Mouse (Mus musculus): ENCODE results near the gene Krt26. TPM values are rescaled to one million over a fixed set of nuclear protein-coding genes. Genes with fewer than 3 reads are reported as not detected.

Gene Krt26
- polyA plus RNA-seq, 1 experiment from 2014 or later: not detected

DNA sequence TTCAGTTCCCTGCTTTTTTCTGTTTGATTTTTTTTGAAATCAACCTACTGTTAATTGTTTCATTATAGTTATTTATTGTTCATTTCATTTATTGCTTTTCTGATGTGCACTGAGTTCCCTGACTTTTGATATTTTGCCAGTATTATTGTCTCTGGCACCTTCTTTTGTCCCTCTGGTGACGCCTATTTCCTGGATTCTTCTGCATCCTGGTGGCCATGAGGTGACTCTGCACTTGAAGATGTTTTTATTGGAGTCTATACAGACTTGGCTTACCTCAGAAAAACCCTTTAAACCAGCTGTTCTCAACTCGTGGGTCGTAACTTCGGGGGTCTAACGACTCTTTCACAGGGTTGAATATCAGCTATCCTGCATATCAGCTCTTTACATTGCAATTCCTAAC is 42.7 kb downstream of the Krt26 start:
- no peak overlapping the region for H3K9ac ChIP-seq (ENCODE audit: low read depth, low read length)
- WGBS: 31% methylated on average over 5 of the region's 5 CpGs
- H3K36me3 ChIP-seq (ENCODE audit: insufficient read depth, low read length): no peaks in the 10 kb centered on the region
- H3K4me2 ChIP-seq (ENCODE audit: low read length): no peak overlapping the region
- H3K27me3 ChIP-seq (ENCODE audit: insufficient read depth, low read length): no peaks in the 10 kb centered on the region
- H3K27ac ChIP-seq: no peak overlapping the region
- H3K4me3 ChIP-seq (replicated peaks; ENCODE audit: low read depth, low read length): no peak overlapping the region
- ATAC-seq (replicated peaks; ENCODE audit: low FRiP score, low read depth) (no peak), DNase-seq (ENCODE audit: low spot score) (peak; percentile 48)
- H3K4me1 ChIP-seq (replicated peaks; ENCODE audit: insufficient read depth, low read length): no peaks in the 10 kb centered on the region
- TF ChIP-seq CTCF (IDR thresholded peaks at IDR 0.05; ENCODE audit: low read depth): peak; percentile 59; the same call in 1 of the 2 replicates
- no peaks in the 10 kb centered on the region for H3K9me3 ChIP-seq (replicated peaks; ENCODE audit: low read length)

DNA sequence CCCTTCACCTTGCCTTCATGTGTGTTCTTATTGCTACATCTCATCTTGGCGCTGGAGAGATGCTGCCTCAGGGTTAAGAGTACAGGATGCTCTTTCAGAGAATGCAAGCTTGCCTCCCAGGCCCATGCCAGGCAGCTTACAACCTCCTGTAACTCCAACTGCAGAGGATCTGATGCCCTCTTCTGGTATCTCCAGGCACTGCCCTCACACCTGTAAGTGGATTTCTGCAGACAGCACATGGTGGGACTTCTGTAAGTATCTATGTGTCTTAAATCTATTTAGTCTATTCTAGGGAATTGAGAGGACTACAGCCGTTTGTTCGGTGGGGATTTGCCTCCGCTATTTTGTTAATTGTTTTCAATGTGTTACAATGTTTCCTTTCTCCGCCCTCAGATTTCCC is 44.9 kb downstream of the Krt26 start:
- Histone ChIP-seq H3K27ac (no peak overlapping the region), H3K9ac (ENCODE audit: low read depth, low read length) (no peak overlapping the region), H3K9me3 (replicated peaks; ENCODE audit: low read length) (no peaks in the 10 kb centered on the region), H3K36me3 (ENCODE audit: insufficient read depth, low read length) (no peaks in the 10 kb centered on the region), H3K4me1 (replicated peaks; ENCODE audit: insufficient read depth, low read length) (no peaks in the 10 kb centered on the region), H3K27me3 (ENCODE audit: insufficient read depth, low read length) (no peaks in the 10 kb centered on the region), H3K4me3 (replicated peaks; ENCODE audit: low read depth, low read length) (no peak overlapping the region), H3K4me2 (ENCODE audit: low read length) (no peak overlapping the region)
- WGBS: 60% methylated on average over 5 of the region's 5 CpGs
- DNase-seq (ENCODE audit: low spot score) (peak; percentile 57), ATAC-seq (replicated peaks; ENCODE audit: low FRiP score, low read depth) (no peak)
- peak; percentile 75 for TF ChIP-seq CTCF (IDR thresholded peaks at IDR 0.05; ENCODE audit: low read depth)

DNA sequence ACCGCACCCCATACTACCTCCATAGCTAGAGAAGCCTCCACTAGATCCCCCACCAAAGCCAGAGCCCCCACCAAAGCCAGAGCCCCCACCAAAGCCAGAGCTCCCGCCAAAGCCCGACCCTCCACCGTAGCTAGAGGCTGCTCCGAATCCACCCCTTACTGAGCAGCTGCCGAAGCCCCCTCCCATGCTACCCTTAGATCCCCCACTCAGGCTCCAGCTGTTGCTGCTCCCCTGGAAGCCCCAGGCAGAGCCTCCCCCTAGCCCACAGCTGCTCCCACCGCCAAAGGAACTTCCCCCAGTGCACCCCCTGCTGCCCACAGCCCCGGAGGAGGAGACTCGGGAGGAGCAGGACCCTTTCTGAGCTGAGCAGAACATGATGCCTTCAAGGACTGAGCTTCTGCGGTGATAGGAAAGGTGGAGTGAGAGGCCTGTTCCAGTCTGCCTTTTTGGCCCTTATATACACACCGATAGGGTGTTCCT is 52.9 kb downstream of the Krt26 start, which contains the start of gene Krt24:
Krt24 (minus strand) TSS at position 430 of the 480 bp plus-strand sequence.
- Histone ChIP-seq H3K36me3 (ENCODE audit: insufficient read depth, low read length) (no peaks in the 10 kb centered on the region), H3K4me3 (replicated peaks; ENCODE audit: low read depth, low read length) (no peak within 1 kb of the TSS), H3K27ac (no peak within 1 kb of the TSS), H3K9me3 (replicated peaks; ENCODE audit: low read length) (no peaks in the 10 kb centered on the region), H3K27me3 (ENCODE audit: insufficient read depth, low read length) (no peaks in the 10 kb centered on the region), H3K4me1 (replicated peaks; ENCODE audit: insufficient read depth, low read length) (no peaks in the 10 kb centered on the region), H3K4me2 (ENCODE audit: low read length) (no peak within 1 kb of the TSS), H3K9ac (ENCODE audit: low read depth, low read length) (no peak within 1 kb of the TSS)
- 46% methylated on average over 11 of the region's 11 CpGs for WGBS
- TF ChIP-seq CTCF (IDR thresholded peaks at IDR 0.05; ENCODE audit: low read depth): no peak
- no peak for ATAC-seq (replicated peaks; ENCODE audit: low FRiP score, low read depth)
- DNase-seq (ENCODE audit: low spot score): no peak

DNA sequence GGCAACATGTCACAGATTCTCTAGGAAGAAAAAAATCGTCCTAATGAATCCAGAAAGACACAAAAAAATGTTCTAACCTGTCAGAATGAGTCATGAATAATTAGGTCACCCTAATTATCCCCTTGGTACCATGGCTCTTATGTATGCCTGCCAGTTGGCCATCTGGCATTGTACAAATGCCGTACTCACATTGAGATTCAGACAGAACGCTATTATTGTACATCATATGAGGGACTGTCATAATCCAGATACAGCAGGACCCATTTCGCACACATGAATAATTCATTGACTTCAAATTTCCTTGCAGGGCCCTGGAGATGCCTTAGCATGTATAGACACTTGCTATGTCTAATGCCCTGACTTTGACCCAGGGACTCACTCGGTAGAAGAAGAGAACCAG is 53.8 kb downstream of the Krt26 start:
- no peaks in the 10 kb centered on the region for H3K36me3 ChIP-seq (ENCODE audit: insufficient read depth, low read length)
- no peaks in the 10 kb centered on the region for H3K27me3 ChIP-seq (ENCODE audit: insufficient read depth, low read length)
- no peak overlapping the region for H3K4me2 ChIP-seq (ENCODE audit: low read length)
- H3K4me3 ChIP-seq (replicated peaks; ENCODE audit: low read depth, low read length): no peak overlapping the region
- 84% methylated on average over 5 of the region's 5 CpGs for WGBS
- DNase-seq (ENCODE audit: low spot score): no peak
- H3K4me1 ChIP-seq (replicated peaks; ENCODE audit: insufficient read depth, low read length): no peaks in the 10 kb centered on the region
- H3K9ac ChIP-seq (ENCODE audit: low read depth, low read length): no peak overlapping the region
- TF ChIP-seq CTCF (IDR thresholded peaks at IDR 0.05; ENCODE audit: low read depth): no peak
- H3K9me3 ChIP-seq (replicated peaks; ENCODE audit: low read length): no peaks in the 10 kb centered on the region
- H3K27ac ChIP-seq: no peak overlapping the region
- no peak for ATAC-seq (replicated peaks; ENCODE audit: low FRiP score, low read depth)

DNA sequence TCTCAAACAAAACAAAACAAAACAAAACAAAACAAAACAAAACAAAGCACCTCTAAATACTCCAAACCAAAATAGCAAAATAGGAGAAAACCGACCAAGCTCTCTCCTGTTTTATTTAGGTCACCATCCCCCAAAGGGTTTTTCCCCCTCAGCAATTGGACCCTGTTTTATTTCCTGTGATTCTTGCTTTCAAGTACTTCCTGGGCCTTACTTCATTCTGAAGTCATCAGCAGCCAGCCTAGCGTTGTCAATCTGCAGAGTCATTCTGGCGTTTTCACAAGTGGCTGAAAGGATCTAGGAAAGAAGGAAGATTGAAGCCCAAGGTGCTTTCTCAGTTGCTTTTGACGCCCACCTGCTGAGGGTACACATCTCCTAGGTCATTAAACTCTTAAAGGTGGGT is 54.4 kb downstream of the Krt26 start:
- no peak overlapping the region for H3K4me2 ChIP-seq (ENCODE audit: low read length)
- no peak overlapping the region for H3K4me3 ChIP-seq (replicated peaks; ENCODE audit: low read depth, low read length)
- H3K9ac ChIP-seq (ENCODE audit: low read depth, low read length): no peak overlapping the region
- ATAC-seq (replicated peaks; ENCODE audit: low FRiP score, low read depth) (no peak), DNase-seq (ENCODE audit: low spot score) (no peak)
- no peaks in the 10 kb centered on the region for H3K9me3 ChIP-seq (replicated peaks; ENCODE audit: low read length)
- WGBS: 42% methylated on average over 4 of the region's 4 CpGs
- no peaks in the 10 kb centered on the region for H3K36me3 ChIP-seq (ENCODE audit: insufficient read depth, low read length)
- H3K27ac ChIP-seq: no peak overlapping the region
- H3K4me1 ChIP-seq (replicated peaks; ENCODE audit: insufficient read depth, low read length): no peaks in the 10 kb centered on the region
- no peak for TF ChIP-seq CTCF (IDR thresholded peaks at IDR 0.05; ENCODE audit: low read depth)
- H3K27me3 ChIP-seq (ENCODE audit: insufficient read depth, low read length): no peaks in the 10 kb centered on the region

DNA sequence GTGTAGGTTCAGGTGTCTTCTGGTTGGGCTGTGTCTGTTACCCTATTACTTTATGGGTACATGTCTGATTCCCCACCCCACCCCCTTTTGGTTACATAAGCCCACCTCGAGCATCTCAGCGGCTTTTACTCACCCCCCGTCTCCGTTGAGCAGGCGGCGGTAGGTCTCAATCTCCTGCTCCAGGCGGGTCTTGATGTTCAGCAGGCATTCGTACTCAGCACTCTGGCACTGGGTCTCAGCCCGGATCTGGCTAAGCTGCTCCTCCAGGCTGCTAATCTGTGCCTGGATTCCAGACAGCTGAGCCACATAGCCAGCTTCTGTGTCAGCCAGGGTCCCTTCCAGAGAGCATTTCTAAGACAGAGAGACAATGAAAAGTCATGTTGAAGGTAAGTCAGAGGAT is 56.6 kb downstream of the Krt26 start:
- H3K4me2 ChIP-seq (ENCODE audit: low read length): no peak overlapping the region
- no peak for TF ChIP-seq CTCF (IDR thresholded peaks at IDR 0.05; ENCODE audit: low read depth)
- H3K36me3 ChIP-seq (ENCODE audit: insufficient read depth, low read length): no peaks in the 10 kb centered on the region
- 72% methylated on average over 9 of the region's 9 CpGs for WGBS
- H3K4me1 ChIP-seq (replicated peaks; ENCODE audit: insufficient read depth, low read length): no peaks in the 10 kb centered on the region
- no peak for ATAC-seq (replicated peaks; ENCODE audit: low FRiP score, low read depth)
- no peak overlapping the region for H3K27ac ChIP-seq
- no peak for DNase-seq (ENCODE audit: low spot score)
- H3K27me3 ChIP-seq (ENCODE audit: insufficient read depth, low read length): no peaks in the 10 kb centered on the region
- no peak overlapping the region for H3K9ac ChIP-seq (ENCODE audit: low read depth, low read length)
- H3K4me3 ChIP-seq (replicated peaks; ENCODE audit: low read depth, low read length): no peak overlapping the region
- no peaks in the 10 kb centered on the region for H3K9me3 ChIP-seq (replicated peaks; ENCODE audit: low read length)

DNA sequence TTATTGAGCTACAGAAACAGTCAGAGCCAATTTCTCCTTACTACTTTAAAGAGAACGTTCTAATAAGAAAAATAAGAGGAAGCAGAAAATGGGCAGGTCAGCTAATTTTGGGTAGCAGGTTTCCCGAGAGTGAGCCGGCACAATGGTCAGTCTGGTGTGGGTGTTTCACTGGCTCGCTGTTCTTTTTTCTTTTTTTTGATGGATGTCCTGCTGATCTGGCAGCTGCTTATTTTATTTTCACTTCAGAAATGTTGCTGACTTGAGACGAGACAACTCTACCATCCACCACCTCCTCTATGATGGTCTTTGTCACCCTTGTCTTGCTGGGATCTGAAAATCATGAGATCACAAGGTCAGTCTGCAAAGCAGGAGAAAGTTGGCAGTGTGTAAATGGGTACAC is 57.8 kb downstream of the Krt26 start:
- H3K4me2 ChIP-seq (ENCODE audit: low read length): no peak overlapping the region
- DNase-seq (ENCODE audit: low spot score): no peak
- H3K9me3 ChIP-seq (replicated peaks; ENCODE audit: low read length): no peaks in the 10 kb centered on the region
- no peak overlapping the region for H3K27ac ChIP-seq
- no peaks in the 10 kb centered on the region for H3K36me3 ChIP-seq (ENCODE audit: insufficient read depth, low read length)
- WGBS: 67% methylated on average over 5 of the region's 5 CpGs
- H3K27me3 ChIP-seq (ENCODE audit: insufficient read depth, low read length): no peaks in the 10 kb centered on the region
- no peak for ATAC-seq (replicated peaks; ENCODE audit: low FRiP score, low read depth)
- H3K9ac ChIP-seq (ENCODE audit: low read depth, low read length): no peak overlapping the region
- no peaks in the 10 kb centered on the region for H3K4me1 ChIP-seq (replicated peaks; ENCODE audit: insufficient read depth, low read length)
- H3K4me3 ChIP-seq (replicated peaks; ENCODE audit: low read depth, low read length): no peak overlapping the region
- TF ChIP-seq CTCF (IDR thresholded peaks at IDR 0.05; ENCODE audit: low read depth): no peak

Other genes with a start within 250 kb of the Krt26 start
- gene Tns4, start 248.7 kb downstream of the Krt26 start, polyA plus RNA-seq (2015; fragmentation: Nextera tagmentation; extraction: Ambion mirVana): 0.13 and 0.16 TPM in 2 replicates
- gene Ccr7, start 182.9 kb downstream of the Krt26 start, polyA plus RNA-seq (2015; fragmentation: Nextera tagmentation; extraction: Ambion mirVana): 0.08 and 0.19 TPM in 2 replicates
- gene Smarce1, start 106.9 kb downstream of the Krt26 start, polyA plus RNA-seq (2015; fragmentation: Nextera tagmentation; extraction: Ambion mirVana): 154 and 196 TPM in 2 replicates
- 0.29 and 0.33 TPM in 2 replicates for gene Krt222, start 93.9 kb downstream of the Krt26 start, polyA plus RNA-seq (2015; fragmentation: Nextera tagmentation; extraction: Ambion mirVana)
- gene Krt24, start 52.7 kb downstream of the Krt26 start, polyA plus RNA-seq (2015; fragmentation: Nextera tagmentation; extraction: Ambion mirVana): not detected in 2 replicates
- gene Krt25, start 15.0 kb downstream of the Krt26 start, polyA plus RNA-seq (2015; fragmentation: Nextera tagmentation; extraction: Ambion mirVana): 0.08 and 0.09 TPM in 2 replicates
- gene Krt27, start 13.1 kb upstream of the Krt26 start, polyA plus RNA-seq (2015; fragmentation: Nextera tagmentation; extraction: Ambion mirVana): not detected in 2 replicates
- 0.32 TPM in 1 of 2 replicates, not detected in the other for gene Krt28, start 36.9 kb upstream of the Krt26 start, polyA plus RNA-seq (2015; fragmentation: Nextera tagmentation; extraction: Ambion mirVana)
- 35.5 and 42.6 TPM in 2 replicates for gene Krt10, start 51.4 kb upstream of the Krt26 start, polyA plus RNA-seq (2015; fragmentation: Nextera tagmentation; extraction: Ambion mirVana)
- gene Krt12, start 84.3 kb upstream of the Krt26 start, polyA plus RNA-seq (2015; fragmentation: Nextera tagmentation; extraction: Ambion mirVana): not detected in 2 replicates
- gene Krt20, start 100.2 kb upstream of the Krt26 start, polyA plus RNA-seq (2015; fragmentation: Nextera tagmentation; extraction: Ambion mirVana): 3.6 and 5.0 TPM in 2 replicates
- gene Krt23, start 155.2 kb upstream of the Krt26 start, polyA plus RNA-seq (2015; fragmentation: Nextera tagmentation; extraction: Ambion mirVana): 30.6 and 31.8 TPM in 2 replicates
- 0.45 and 0.46 TPM in 2 replicates for gene Krt39, start 183.4 kb upstream of the Krt26 start, polyA plus RNA-seq (2015; fragmentation: Nextera tagmentation; extraction: Ambion mirVana)
- not detected in 2 replicates for gene Krt40, start 205.2 kb upstream of the Krt26 start, polyA plus RNA-seq (2015; fragmentation: Nextera tagmentation; extraction: Ambion mirVana)
- gene Krtap3-3, start 212.9 kb upstream of the Krt26 start, polyA plus RNA-seq (2015; fragmentation: Nextera tagmentation; extraction: Ambion mirVana): not detected in 2 replicates
- gene Krtap3-2, start 218.9 kb upstream of the Krt26 start, polyA plus RNA-seq (2015; fragmentation: Nextera tagmentation; extraction: Ambion mirVana): not detected in 2 replicates
- not detected in 2 replicates for gene Gm11939, start 221.5 kb upstream of the Krt26 start, polyA plus RNA-seq (2015; fragmentation: Nextera tagmentation; extraction: Ambion mirVana)
- not detected in 2 replicates for gene Krtap3-1, start 228.7 kb upstream of the Krt26 start, polyA plus RNA-seq (2015; fragmentation: Nextera tagmentation; extraction: Ambion mirVana)
- gene Krtap1-5, start 243.1 kb upstream of the Krt26 start, polyA plus RNA-seq (2015; fragmentation: Nextera tagmentation; extraction: Ambion mirVana): not detected in 2 replicates
- gene Krtap1-4, start 245.7 kb upstream of the Krt26 start, polyA plus RNA-seq (2015; fragmentation: Nextera tagmentation; extraction: Ambion mirVana): not detected in 2 replicates

Measured in kidney, postnatal 0 days (tissue).